Comparison of ENCODE assay signal across 11 mouse cellular contexts in genomic region chr4:151339421-151339820, GRCm38 (mm10).
DNase-seq lines count a peak whose midpoint lies in the region; ATAC-seq lines count a peak whose summit lies in the region.
"Had no signal": no experiment of that assay in that cellular context is flagged by ENCODE, and none has a peak within 500 bp of the region (broad histone marks: within the 10 kb centered on the region; RNA-seq: fewer than 3 reads in every experiment).

No protein-coding gene starts in this region.

- no peak overlapping the region for H3K9ac ChIP-seq in neural tube, embryonic 15.5 days (replicated peaks)
- H3K9ac ChIP-seq: embryonic facial prominence, embryonic 12.5 days; heart, embryonic 15.5 days had no signal

- ATAC-seq in neural tube, embryonic 15.5 days (ENCODE audit: low FRiP score): no peak

- H3K4me3 ChIP-seq in neural tube, embryonic 15.5 days (replicated peaks): no peak overlapping the region
- H3K4me3 ChIP-seq: embryonic facial prominence, embryonic 12.5 days; heart, embryonic 15.5 days had no signal

- H3K36me3 ChIP-seq in neural tube, embryonic 15.5 days: no peaks in the 10 kb centered on the region
- H3K36me3 ChIP-seq: embryonic facial prominence, embryonic 12.5 days; heart, embryonic 15.5 days had no signal

- H3K9me3 ChIP-seq in neural tube, embryonic 15.5 days (replicated peaks): no peaks in the 10 kb centered on the region
- H3K9me3 ChIP-seq: embryonic facial prominence, embryonic 12.5 days; heart, embryonic 15.5 days had no signal

- no peaks in the 10 kb centered on the region for H3K27me3 ChIP-seq in neural tube, embryonic 15.5 days (replicated peaks)
- H3K27me3 ChIP-seq: embryonic facial prominence, embryonic 12.5 days had no signal

- peak; percentile 52 for DNase-seq in cerebellum, adult 8-10 months
- no peak for DNase-seq in cerebellum, adult 11 months
- DNase-seq in lung, adult 18-20 months: peak; percentile 6 to 39
- no peak for DNase-seq in lung, postnatal 25 days (ENCODE audit: low spot score)
- DNase-seq in adrenal gland, postnatal 25 days: peak; percentile 58
- DNase-seq in left cerebral cortex, postnatal 36 days (ENCODE audit: low spot score in 2 of 2): peak; percentile 35 to 55
- DNase-seq in testis, postnatal 14 days (ENCODE audit: low spot score): no peak
- DNase-seq: lung, postnatal 10 days had no signal

- peaks cover 23% of the 10 kb centered on the region for H3K4me1 ChIP-seq in neural tube, embryonic 15.5 days

- H3K27ac ChIP-seq in neural tube, embryonic 15.5 days (replicated peaks): no peak overlapping the region
- H3K27ac ChIP-seq: embryonic facial prominence, embryonic 12.5 days; heart, embryonic 15.5 days had no signal

- intact Hi-C loops in left cerebral cortex, postnatal 36 days (cut with DNase I): loop anchor here (5.0 to 10.0 kb wide), 2 partner anchors 73 to 515 kb away; no protein-coding TSS in a partner anchor

- 79% methylated on average over 7 of the region's 7 CpGs for WGBS in neural tube, embryonic 15.5 days

- no peak overlapping the region for H3K4me2 ChIP-seq in neural tube, embryonic 15.5 days
- H3K4me2 ChIP-seq: embryonic facial prominence, embryonic 12.5 days; heart, embryonic 15.5 days had no signal

Comparison
In these comparisons a context has a peak if more than half of its experiments do, and no peak if none do; other contexts are left out.
1. DNase-seq: peak in cerebellum, adult 8-10 months (single experiment), lung, adult 18-20 months (2 of 2), adrenal gland, postnatal 25 days (single experiment) and left cerebral cortex, postnatal 36 days (2 of 2); none in cerebellum, adult 11 months (single experiment), lung, postnatal 25 days (single experiment) and testis, postnatal 14 days (single experiment).